Mouse (Mus musculus): ENCODE measurements at regions not wholly inside any gene's neighbourhood (a gene's known extent, or its start where the extent isn't known, plus 50 kb on each side); places are given as distances from the start of the nearest gene placed in this dataset.

DNA sequence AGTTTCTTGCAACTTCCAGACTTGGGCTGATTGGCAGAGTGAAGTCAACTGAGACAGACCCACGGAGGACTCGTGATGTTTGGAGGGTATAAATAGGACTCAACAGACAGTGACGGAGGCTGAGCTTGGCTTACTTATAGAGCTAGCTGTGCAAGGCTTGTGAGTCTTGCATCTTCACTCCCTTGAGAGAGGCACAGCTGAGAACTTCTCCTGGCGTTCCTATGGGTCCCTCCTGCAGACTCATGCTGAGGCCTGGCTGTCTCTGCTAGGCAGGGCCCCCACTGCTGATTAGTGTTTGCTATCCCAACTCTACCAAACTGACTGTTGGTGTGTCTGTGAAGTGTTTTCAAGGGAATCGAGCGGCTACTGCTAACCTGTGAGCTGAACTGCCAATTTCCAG is 553.0 kb downstream of the Zfp704 start:
- no peak for TF ChIP-seq CTCF (IDR thresholded peaks at IDR 0.05)
- Histone ChIP-seq H3K27ac (no peak overlapping the region), H3K4me3 (no peak overlapping the region)
- no peak for DNase-seq (ENCODE audit: extremely low spot score in 1 of 2, low spot score in 2 of 2)
- intact Hi-C loops (cut with DNase I), result no loop called here

DNA sequence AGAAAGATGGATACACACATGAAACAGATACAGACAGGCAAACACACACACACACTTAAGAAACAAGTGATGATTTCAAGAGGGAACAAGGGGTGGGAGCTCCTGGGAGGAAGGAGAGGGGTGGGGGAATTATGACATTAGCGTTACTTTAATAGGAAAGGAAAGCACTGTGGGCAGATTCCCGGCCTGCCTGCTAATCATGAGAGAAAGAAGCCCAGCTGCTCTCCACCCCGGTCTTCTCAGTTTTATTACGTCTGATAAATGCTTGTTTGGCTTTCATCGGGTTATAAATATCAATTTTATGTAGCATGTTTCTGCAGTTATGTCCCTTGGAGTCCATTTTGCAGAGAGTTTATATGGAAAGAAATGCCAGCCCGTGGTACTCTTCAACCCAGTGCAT is 554.1 kb downstream of the Zfp704 start:
- H3K27ac ChIP-seq, result no peak overlapping the region
- no peak for DNase-seq (ENCODE audit: extremely low spot score in 1 of 2, low spot score in 2 of 2)
- intact Hi-C loops (cut with DNase I), result no loop called here
- no peak for TF ChIP-seq CTCF (IDR thresholded peaks at IDR 0.05)
- no peak overlapping the region for H3K4me3 ChIP-seq
